ENCODE assay signal across 9 mouse cellular contexts in the genomic region with DNA sequence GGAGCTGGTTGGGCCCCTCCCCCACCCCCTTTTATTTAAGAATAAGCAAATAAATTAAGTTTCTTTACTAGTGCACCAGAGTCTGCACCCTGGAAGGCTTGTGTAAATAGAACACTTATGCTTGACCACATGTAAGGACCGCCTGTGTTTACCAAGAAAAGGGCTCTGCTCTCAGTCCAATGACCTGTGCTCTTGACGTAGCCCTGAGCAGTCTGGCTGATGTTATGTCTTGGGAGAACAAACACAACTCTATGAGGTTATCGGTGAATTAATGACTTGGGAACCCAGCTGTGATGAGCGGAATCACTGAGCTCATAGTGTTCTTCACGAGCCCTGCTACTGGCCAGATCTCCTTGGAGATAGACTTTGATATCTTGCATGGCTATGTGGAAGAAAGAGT. TPM values are rescaled to one million over a fixed set of nuclear protein-coding genes. Genes with fewer than 3 reads are reported as not detected.
DNase-seq lines count a peak whose midpoint lies in the region; ATAC-seq and TF ChIP-seq lines count a peak whose summit lies in the region.
"Had no signal": no experiment of that assay in that cellular context is flagged by ENCODE, and none has a peak within 500 bp of the region (broad histone marks: within the 10 kb centered on the region; RNA-seq: fewer than 3 reads in every experiment).

No protein-coding gene starts in this region.

- DNase-seq in hindbrain, embryonic 14.5 days (ENCODE audit: low spot score), result no peak
- no peak for DNase-seq in hindbrain, embryonic 10.5 days (ENCODE audit: low spot score)
- no peak for DNase-seq in MEL (ENCODE audit: low read depth, low spot score)
- DNase-seq in spleen, adult 18-20 months, result no peak
- no peak for DNase-seq in adipocyte (ENCODE audit: low spot score)

- no peak for TF ChIP-seq RAD21 in MEL (IDR thresholded peaks at IDR 0.05; ENCODE audit: low read depth, low read length)

- no peak for ATAC-seq in hindbrain, embryonic 14.5 days (ENCODE audit: low FRiP score)
- ATAC-seq in lung, embryonic 16.5 days (ENCODE audit: low read depth), result peak; percentile 71
- ATAC-seq: forebrain, embryonic 14.5 days had no signal

- H3K4me1 ChIP-seq in hindbrain, embryonic 14.5 days (replicated peaks; ENCODE audit: control insufficient read depth, insufficient read depth, low read length), result peaks cover 17% of the 10 kb centered on the region; the same call in 1 of the 2 replicates
- peaks cover 28% of the 10 kb centered on the region for H3K4me1 ChIP-seq in hindbrain, embryonic 10.5 days (replicated peaks)
- H3K4me1 ChIP-seq in MEL (ENCODE audit: control insufficient read depth in 1 of 2, insufficient read depth in 2 of 2, low read length in 2 of 2), result peaks cover 10 to 23% of the 10 kb centered on the region in 2 experiments
- H3K4me1 ChIP-seq in cortical plate, adult 2 months (ENCODE audit: control insufficient read depth, insufficient read depth, low read length), result peaks cover 6% of the 10 kb centered on the region; the same call in 1 of the 2 replicates
- H3K4me1 ChIP-seq in lung, embryonic 16.5 days (replicated peaks; ENCODE audit: control insufficient read depth, insufficient read depth, low read length), result peaks cover 22% of the 10 kb centered on the region

- no peaks in the 10 kb centered on the region for H3K79me2 ChIP-seq in MEL (ENCODE audit: control insufficient read depth, insufficient read depth, low read length, poor library complexity)

- no peaks in the 10 kb centered on the region for H3K36me3 ChIP-seq in hindbrain, embryonic 14.5 days (replicated peaks; ENCODE audit: control insufficient read depth, insufficient read depth)
- H3K36me3 ChIP-seq in hindbrain, embryonic 10.5 days, result no peaks in the 10 kb centered on the region
- peaks cover 0 to 6% of the 10 kb centered on the region in 2 experiments; a peak in 2 of 4 replicates for H3K36me3 ChIP-seq in MEL (ENCODE audit: control insufficient read depth in 1 of 2, insufficient read depth in 2 of 2, low read length in 2 of 2)
- no peaks in the 10 kb centered on the region for H3K36me3 ChIP-seq in lung, embryonic 16.5 days (ENCODE audit: control insufficient read depth, insufficient read depth, low read length)
- H3K36me3 ChIP-seq: G1E had no signal

- H3K27ac ChIP-seq in hindbrain, embryonic 14.5 days, result no peak overlapping the region
- H3K27ac ChIP-seq in hindbrain, embryonic 10.5 days, result no peak overlapping the region
- no peak overlapping the region for H3K27ac ChIP-seq in MEL (ENCODE audit: control insufficient read depth, low read depth, low read length)
- no peak overlapping the region for H3K27ac ChIP-seq in cortical plate, adult 2 months (ENCODE audit: insufficient read depth, low read length)
- no peak overlapping the region for H3K27ac ChIP-seq in lung, embryonic 16.5 days (ENCODE audit: low read length)

- H3K9me3 ChIP-seq in hindbrain, embryonic 14.5 days (ENCODE audit: control insufficient read depth, low read length), result no peaks in the 10 kb centered on the region
- no peaks in the 10 kb centered on the region for H3K9me3 ChIP-seq in hindbrain, embryonic 10.5 days
- H3K9me3 ChIP-seq in MEL (replicated peaks; ENCODE audit: insufficient read depth, low read length), result no peaks in the 10 kb centered on the region
- H3K9me3 ChIP-seq in lung, embryonic 16.5 days (ENCODE audit: control insufficient read depth, low read length), result no peaks in the 10 kb centered on the region

- no peak for TF ChIP-seq EP300 in MEL (IDR thresholded peaks at IDR 0.05; ENCODE audit: low read depth in 1 of 2, low read length in 2 of 2)

- TF ChIP-seq CTCF in MEL (IDR thresholded peaks at IDR 0.05 in 2 of 3, conservative IDR thresholded peaks at IDR 0.05 in 1 of 3; ENCODE audit: control insufficient read depth in 1 of 3, insufficient read depth in 1 of 3, low read depth in 2 of 3, low read length in 3 of 3, poor library complexity in 1 of 3, severe bottlenecking in 1 of 3), result no peak
- no peak for TF ChIP-seq CTCF in cortical plate, adult 2 months (IDR thresholded peaks at IDR 0.05; ENCODE audit: extremely low read depth, insufficient read depth, low read length)

- no peak overlapping the region for H3K4me3 ChIP-seq in hindbrain, embryonic 14.5 days (replicated peaks; ENCODE audit: low read length)
- no peak overlapping the region for H3K4me3 ChIP-seq in hindbrain, embryonic 10.5 days
- no peak overlapping the region for H3K4me3 ChIP-seq in MEL (ENCODE audit: control insufficient read depth in 1 of 2, insufficient read depth in 1 of 2, low read depth in 2 of 2, low read length in 2 of 2)
- H3K4me3 ChIP-seq in cortical plate, adult 2 months (ENCODE audit: insufficient read depth, low read length), result peak overlapping the region; percentile 82
- H3K4me3 ChIP-seq in lung, embryonic 16.5 days (ENCODE audit: low read length), result no peak overlapping the region

- WGBS in hindbrain, embryonic 14.5 days, result 49% methylated on average over 5 of the region's 5 CpGs
- 59% methylated on average over 5 of the region's 5 CpGs for WGBS in hindbrain, embryonic 10.5 days
- WGBS in lung, embryonic 16.5 days, result 18% methylated on average over 5 of the region's 5 CpGs

- no peak overlapping the region for H3K9ac ChIP-seq in hindbrain, embryonic 14.5 days
- H3K9ac ChIP-seq in MEL (ENCODE audit: control insufficient read depth, low read depth, low read length, poor library complexity, severe bottlenecking), result no peak overlapping the region
- H3K9ac ChIP-seq in lung, embryonic 16.5 days (ENCODE audit: low read length), result no peak overlapping the region

- peaks cover 18% of the 10 kb centered on the region for H3K27me3 ChIP-seq in hindbrain, embryonic 14.5 days (ENCODE audit: control insufficient read depth, insufficient read depth, low read length)
- H3K27me3 ChIP-seq in hindbrain, embryonic 10.5 days (ENCODE audit: insufficient read depth, poor library complexity, severe bottlenecking), result peaks cover 39% of the 10 kb centered on the region
- no peaks in the 10 kb centered on the region for H3K27me3 ChIP-seq in MEL (ENCODE audit: control insufficient read depth in 1 of 2, insufficient read depth in 2 of 2, low read length in 2 of 2)
- H3K27me3 ChIP-seq in lung, embryonic 16.5 days (ENCODE audit: control insufficient read depth, insufficient read depth, low read depth, low read length), result peaks cover 6% of the 10 kb centered on the region; the same call in 1 of the 2 replicates

- TF ChIP-seq POLR2A in MEL (IDR thresholded peaks at IDR 0.05; ENCODE audit: control insufficient read depth in 1 of 2, insufficient read depth in 1 of 2, low read depth in 1 of 2, low read length in 2 of 2, poor library complexity in 1 of 2), result no peak
- no peak for TF ChIP-seq POLR2A in cortical plate, adult 2 months (IDR thresholded peaks at IDR 0.05; ENCODE audit: extremely low read depth, insufficient read depth, low read length)

- H3K4me2 ChIP-seq in hindbrain, embryonic 14.5 days (replicated peaks), result 0 out of 2 replicates have a peak overlapping the region, but pooled peaks have one; percentile 22
- H3K4me2 ChIP-seq in lung, embryonic 16.5 days (ENCODE audit: low read depth, low read length), result peak overlapping the region; percentile 64

TF ChIP-seq in MEL, 35 proteins besides CTCF, POLR2A, EP300 and RAD21:
- TF ChIP-seq GABPA (IDR thresholded peaks at IDR 0.05; ENCODE audit: low read depth, low read length), result no peak
- no peak for TF ChIP-seq MEF2A (IDR thresholded peaks at IDR 0.05; ENCODE audit: extremely low read depth, insufficient replicate concordance, low read depth, low read length, poor library complexity, severe bottlenecking)
- TF ChIP-seq GATA1 (IDR thresholded peaks at IDR 0.05; ENCODE audit: low read depth, low read length), result 0 out of 2 replicates have a peak, but pooled peaks have one; percentile 2

RNA-seq across cellular contexts. Expression of gene Ramp1, which starts 1.6 kb away (rescaled TPM):
- polyA plus RNA-seq in hindbrain, embryonic 14.5 days (2014; fragmentation: Nextera tagmentation; extraction: Ambion mirVana), result 12.5 and 14.2 TPM in 2 replicates
- 0.51 and 0.81 TPM in 2 replicates for polyA plus RNA-seq in hindbrain, embryonic 10.5 days (2016; fragmentation: Nextera tagmentation; extraction: Ambion mirVana)
- total RNA-seq in MEL (2012; rRNA removed), result 2.6 and 5.6 TPM in 2 replicates
- polyA plus RNA-seq in MEL (2012; ENCODE audit: insufficient read depth in 1 of 2, insufficient read length in 2 of 2, low read depth in 1 of 2, low replicate concordance in 2 of 2, missing spikeins in 1 of 2), result 1 to 10 TPM in 1 of 2 experiments, not detected in 1; 4.1 TPM
- 76.5 and 76.6 TPM in 2 replicates for polyA plus RNA-seq in cortical plate, adult 2 months (2012; rRNA removed)
- 8.6 and 9.4 TPM in 2 replicates for polyA plus RNA-seq in lung, embryonic 16.5 days (2015; fragmentation: Nextera tagmentation; extraction: Ambion mirVana)

RNA-seq across cellular contexts. Expression of gene Rbm44, which starts 36.4 kb away (rescaled TPM):
- polyA plus RNA-seq in hindbrain, embryonic 14.5 days (2014; fragmentation: Nextera tagmentation; extraction: Ambion mirVana), result 0.43 and 0.78 TPM in 2 replicates
- 0.57 and 0.58 TPM in 2 replicates for polyA plus RNA-seq in hindbrain, embryonic 10.5 days (2016; fragmentation: Nextera tagmentation; extraction: Ambion mirVana)
- total RNA-seq in MEL (2012; rRNA removed), result not detected in 2 replicates
- polyA plus RNA-seq in MEL (2012; ENCODE audit: insufficient read depth in 1 of 2, insufficient read length in 2 of 2, low read depth in 1 of 2, low replicate concordance in 2 of 2, missing spikeins in 1 of 2), result not detected
- polyA plus RNA-seq in cortical plate, adult 2 months (2012; rRNA removed), result 0.04 TPM in 1 of 2 replicates, not detected in the other
- 1.3 and 1.7 TPM in 2 replicates for polyA plus RNA-seq in lung, embryonic 16.5 days (2015; fragmentation: Nextera tagmentation; extraction: Ambion mirVana)
- polyA plus RNA-seq: G1E had no signal
